ENCODE assay signal across 8 mouse cellular contexts in genomic region chr14:57057563-57058321, GRCm38 (mm10). TPM values are rescaled to one million over a fixed set of nuclear protein-coding genes. Genes with fewer than 3 reads are reported as not detected.
A peak's percentile ranks its signal among the peaks of the same experiment; 100 is the strongest.
DNase-seq lines count a peak whose midpoint lies in the region; ATAC-seq and TF ChIP-seq lines count a peak whose summit lies in the region.

Gene Gja3, minus strand, starts transcription at chr14:57058100.

- DNase-seq in lung, postnatal 0 days (ENCODE audit: low spot score): peak; percentile 7
- DNase-seq in lung, adult 2 months: no peak
- DNase-seq in embryonic facial prominence, embryonic 14.5 days (ENCODE audit: low spot score): peak; percentile 39
- peak; percentile 73 to 78 for DNase-seq in heart, postnatal 10 days
- DNase-seq in limb, embryonic 10.5 days (ENCODE audit: low spot score): peak; percentile 83
- DNase-seq in thymus, postnatal 36 days: peak; percentile 87 to 90
- no peak for DNase-seq in cerebellum, adult 9-10 months

- no peaks in the 10 kb centered on the region for H3K9me3 ChIP-seq in lung, postnatal 0 days (ENCODE audit: low read length)
- no peaks in the 10 kb centered on the region for H3K9me3 ChIP-seq in embryonic facial prominence, embryonic 14.5 days (ENCODE audit: control insufficient read depth, low read length)
- H3K9me3 ChIP-seq in limb, embryonic 10.5 days (replicated peaks): no peaks in the 10 kb centered on the region
- H3K9me3 ChIP-seq in neural tube, embryonic 12.5 days: no peaks in the 10 kb centered on the region

- no peak within 1 kb of the TSS for H3K9ac ChIP-seq in lung, postnatal 0 days (replicated peaks; ENCODE audit: low read depth)
- peak within 1 kb of the TSS; percentile 47 for H3K9ac ChIP-seq in embryonic facial prominence, embryonic 14.5 days (ENCODE audit: low read depth, low read length)
- H3K9ac ChIP-seq in neural tube, embryonic 12.5 days: peak within 1 kb of the TSS; percentile 48; the same call in 1 of the 2 replicates

- peak within 1 kb of the TSS; percentile 72 for H3K4me2 ChIP-seq in lung, postnatal 0 days (replicated peaks; ENCODE audit: low read depth, low read length)
- peak within 1 kb of the TSS; percentile 93 for H3K4me2 ChIP-seq in embryonic facial prominence, embryonic 14.5 days (ENCODE audit: low read depth, low read length)
- H3K4me2 ChIP-seq in neural tube, embryonic 12.5 days (replicated peaks): peak within 1 kb of the TSS; percentile 91

- no peak within 1 kb of the TSS for H3K27ac ChIP-seq in lung, postnatal 0 days (ENCODE audit: low read length)
- no peak within 1 kb of the TSS for H3K27ac ChIP-seq in embryonic facial prominence, embryonic 14.5 days (replicated peaks; ENCODE audit: low read depth, low read length)
- H3K27ac ChIP-seq in limb, embryonic 10.5 days: peak within 1 kb of the TSS; percentile 77
- no peak within 1 kb of the TSS for H3K27ac ChIP-seq in neural tube, embryonic 12.5 days

- TF ChIP-seq EP300 in lung, postnatal 0 days (IDR thresholded peaks at IDR 0.05): no peak

- H3K36me3 ChIP-seq in lung, postnatal 0 days (ENCODE audit: insufficient read depth, low read length): no peaks in the 10 kb centered on the region
- H3K36me3 ChIP-seq in embryonic facial prominence, embryonic 14.5 days (ENCODE audit: control insufficient read depth, insufficient read depth, low read length): no peaks in the 10 kb centered on the region
- no peaks in the 10 kb centered on the region; the same call in 1 of the 2 replicates for H3K36me3 ChIP-seq in limb, embryonic 10.5 days
- no peaks in the 10 kb centered on the region for H3K36me3 ChIP-seq in neural tube, embryonic 12.5 days

- no peak for TF ChIP-seq POLR2A in lung, adult 2 months (IDR thresholded peaks at IDR 0.05; ENCODE audit: borderline replicate concordance, extremely low read depth, low read depth, low read length)

- intact Hi-C loops in heart, postnatal 10 days (cut with DNase I): no loop called here

- 1% methylated on average over 51 of the region's 79 CpGs for WGBS in lung, postnatal 0 days
- 2% methylated on average over 73 of the region's 79 CpGs for WGBS in lung, adult 2 months
- WGBS in embryonic facial prominence, embryonic 14.5 days: under 1% methylated on average over 32 of the region's 79 CpGs
- WGBS in limb, embryonic 10.5 days: under 1% methylated on average over 79 of the region's 79 CpGs
- under 1% methylated on average over 79 of the region's 79 CpGs for WGBS in neural tube, embryonic 12.5 days

- H3K4me1 ChIP-seq in lung, postnatal 0 days (ENCODE audit: insufficient read depth, low read depth, low read length): peaks cover 3% of the 10 kb centered on the region; the same call in 1 of the 2 replicates
- no peaks in the 10 kb centered on the region for H3K4me1 ChIP-seq in lung, adult 2 months (ENCODE audit: control insufficient read depth, insufficient read depth, low read length)
- H3K4me1 ChIP-seq in embryonic facial prominence, embryonic 14.5 days (ENCODE audit: control insufficient read depth, insufficient read depth, low read length): peaks cover 4% of the 10 kb centered on the region; the same call in 1 of the 2 replicates
- H3K4me1 ChIP-seq in limb, embryonic 10.5 days: peaks cover 26% of the 10 kb centered on the region
- peaks cover 11% of the 10 kb centered on the region for H3K4me1 ChIP-seq in neural tube, embryonic 12.5 days

- H3K27me3 ChIP-seq in lung, postnatal 0 days (replicated peaks; ENCODE audit: insufficient read depth, low read length): peaks cover 32% of the 10 kb centered on the region
- H3K27me3 ChIP-seq in embryonic facial prominence, embryonic 14.5 days (replicated peaks; ENCODE audit: control insufficient read depth, insufficient read depth, low read length): peaks cover 47% of the 10 kb centered on the region
- peaks cover 48% of the 10 kb centered on the region for H3K27me3 ChIP-seq in limb, embryonic 10.5 days (ENCODE audit: low read depth, poor library complexity, severe bottlenecking)
- peaks cover 42% of the 10 kb centered on the region for H3K27me3 ChIP-seq in neural tube, embryonic 12.5 days (replicated peaks)

- peak within 1 kb of the TSS; percentile 37 for H3K4me3 ChIP-seq in lung, postnatal 0 days (ENCODE audit: low read depth, low read length)
- no peak within 1 kb of the TSS for H3K4me3 ChIP-seq in lung, adult 2 months (replicated peaks; ENCODE audit: extremely low read depth, low read depth, low read length)
- H3K4me3 ChIP-seq in embryonic facial prominence, embryonic 14.5 days (ENCODE audit: low read depth, low read length): peak within 1 kb of the TSS; percentile 45
- H3K4me3 ChIP-seq in limb, embryonic 10.5 days: peak within 1 kb of the TSS; percentile 79
- peak within 1 kb of the TSS; percentile 44 for H3K4me3 ChIP-seq in neural tube, embryonic 12.5 days

- TF ChIP-seq CTCF in lung, postnatal 0 days (IDR thresholded peaks at IDR 0.05): no peak
- TF ChIP-seq CTCF in lung, adult 2 months (IDR thresholded peaks at IDR 0.05; ENCODE audit: insufficient read depth, low read length): no peak

- peak; percentile 30; the same call in 1 of the 2 replicates for ATAC-seq in lung, postnatal 0 days
- peak; percentile 68 for ATAC-seq in embryonic facial prominence, embryonic 14.5 days (ENCODE audit: low read depth)
- ATAC-seq in neural tube, embryonic 12.5 days (ENCODE audit: low FRiP score, low read depth): no peak; the same call in 1 of the 2 replicates

RNA-seq across cellular contexts. Expression of gene Gja3, which starts in this region (rescaled TPM):
- 1.0 TPM in 2 replicates for polyA plus RNA-seq in lung, postnatal 0 days (2015; fragmentation: Nextera tagmentation; extraction: Ambion mirVana)
- polyA plus RNA-seq in lung, adult 2 months (2012; rRNA removed): 0.24 and 0.97 TPM in 2 replicates
- 9.7 and 15.7 TPM in 2 replicates for polyA plus RNA-seq in embryonic facial prominence, embryonic 14.5 days (2014; fragmentation: Nextera tagmentation; extraction: Ambion mirVana)
- 10 to 100 TPM; 25.4 to 27.5 TPM for total RNA-seq in heart, postnatal 10 days (2021)
- polyA plus RNA-seq in limb, embryonic 10.5 days (2016; fragmentation: Nextera tagmentation; extraction: Ambion mirVana): 15.7 and 18.4 TPM in 2 replicates
- 1.4 TPM in 2 replicates for polyA plus RNA-seq in neural tube, embryonic 12.5 days (2016; fragmentation: Nextera tagmentation; extraction: Ambion mirVana)

Comparison
In these comparisons a context has a peak if more than half of its experiments do, and no peak if none do; other contexts are left out.
1. DNase-seq: peak in lung, postnatal 0 days (single experiment), embryonic facial prominence, embryonic 14.5 days (single experiment), heart, postnatal 10 days (2 of 2), limb, embryonic 10.5 days (single experiment) and thymus, postnatal 36 days (2 of 2); none in lung, adult 2 months (single experiment) and cerebellum, adult 9-10 months (single experiment).
2. Peak in every context shown above with its lines, with median percentiles within 50 percentile points of each other: H3K4me2 ChIP-seq.